Mouse (Mus musculus) lung, embryonic 16.5 days (tissue): ENCODE measurements around the gene Nfasc. TPM values are rescaled to one million over a fixed set of nuclear protein-coding genes. Genes with fewer than 3 reads are reported as not detected.

Experiments
- ATAC-seq: fragments of 200-750 bp; cut with Nextera tagmentation; 2 replicates; pipeline ENCODE4 v1.8.0; 2017; ENCODE audit warnings: low read depth, mild to moderate bottlenecking, moderate library complexity
- H3K27ac ChIP-seq: fragments of 300-500 bp; sonication (generic); 2 replicates; pipeline ENCODE4 v1.5.1; 2014; ENCODE audit warnings: mild to moderate bottlenecking, control low read depth, low read length
- H3K27me3 ChIP-seq: fragments of 300-500 bp; sonication (generic); 2 replicates; pipeline ENCODE4 v1.6.1; 2014; ENCODE audit warnings: low read depth, low read length, mixed read lengths; ENCODE audit not compliant: control insufficient read depth, insufficient read depth
- H3K36me3 ChIP-seq: fragments of 300-500 bp; sonication (generic); 2 replicates; pipeline ENCODE4 v1.6.1; 2014; ENCODE audit warnings: low read length; ENCODE audit not compliant: control insufficient read depth, insufficient read depth
- H3K4me1 ChIP-seq: fragments of 300-500 bp; sonication (generic); replicated peaks from 2 replicates; pipeline ENCODE4 v1.6.1; 2014; ENCODE audit warnings: low read length, mixed read lengths; ENCODE audit not compliant: control insufficient read depth, insufficient read depth
- H3K4me2 ChIP-seq: fragments of 300-500 bp; sonication (generic); 2 replicates; pipeline ENCODE4 v1.6.1; 2014; ENCODE audit warnings: low read depth, low read length, control low read depth
- H3K4me3 ChIP-seq: fragments of 300-500 bp; sonication (generic); 2 replicates; pipeline ENCODE4 v1.5.1; 2014; ENCODE audit warnings: mild to moderate bottlenecking, low read length, control low read depth
- H3K9ac ChIP-seq: fragments of 300-500 bp; sonication (generic); 2 replicates; pipeline ENCODE4 v1.6.1; 2014; ENCODE audit warnings: low read length, control low read depth
- H3K9me3 ChIP-seq: fragments of 300-500 bp; sonication (generic); 2 replicates; pipeline ENCODE4 v1.6.1; 2016; ENCODE audit warnings: low read length; ENCODE audit not compliant: control insufficient read depth
- WGBS: fragments of 180-500 bp; shearing (Covaris S2); extraction: QIAGEN DNeasy Blood & Tissue Kit; methylation state at CpG from one replicate; pipeline ENCODE4 v1.1.7; 2014; 5-methylcytosine and 5-hydroxymethylcytosine counted together
- polyA plus RNA-seq: library from polyadenylated mRNA; unstranded; fragments of >200 nt; fragmentation: Nextera tagmentation; extraction: Ambion mirVana; gene quantifications from 2 replicates; pipeline ENCODE4 v1.2.1, GENCODE M21; 2015

The Nfasc gene
- 0.18 TPM in 2 replicates for polyA plus RNA-seq

DNA sequence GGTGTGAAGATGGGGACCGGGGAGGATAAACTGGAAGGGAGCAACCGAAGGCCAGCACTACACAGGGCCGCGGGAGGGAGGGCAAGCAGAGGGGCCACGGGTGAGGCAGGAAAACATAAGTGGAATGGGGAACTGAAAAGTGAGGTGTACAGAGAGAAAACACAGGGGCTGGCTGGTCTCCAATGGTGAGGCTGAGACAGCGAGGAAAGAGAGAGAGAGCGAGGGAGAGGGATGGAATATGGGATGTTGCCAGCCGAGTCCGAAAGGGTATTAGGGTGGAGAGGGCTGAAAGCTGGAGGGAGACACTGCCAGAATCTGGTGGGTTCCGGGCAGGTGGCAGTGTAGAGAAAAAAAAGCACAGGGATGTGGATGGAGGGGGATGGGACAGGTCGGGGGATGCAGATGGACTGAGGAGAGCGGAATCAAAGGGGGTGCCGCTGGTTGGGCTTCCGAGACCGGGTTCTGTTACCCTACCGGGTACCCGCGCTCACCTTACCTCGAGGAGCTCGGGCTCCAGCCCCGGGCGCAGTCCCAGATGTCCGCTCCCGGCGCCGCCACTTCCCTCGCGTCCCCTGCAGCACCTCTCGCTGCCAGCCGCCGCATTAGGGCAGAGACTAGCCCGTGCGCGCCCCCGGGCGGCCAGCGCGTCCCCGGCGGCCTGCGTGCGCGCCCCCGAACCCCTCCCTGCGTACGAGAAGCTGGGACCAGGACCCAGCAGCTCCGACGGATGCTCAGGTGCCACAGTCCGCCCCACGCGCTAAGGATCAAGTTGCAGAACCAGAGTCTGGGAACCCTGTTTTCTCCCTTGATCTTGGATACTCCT lies at the start of gene Nfasc:
Gene Nfasc, minus strand, starts transcription at position 623 of the 823 bp plus-strand sequence.
- H3K9ac ChIP-seq: no peak within 1 kb of the TSS; the same call in 1 of the 2 replicates
- 5% methylated on average over 50 of the region's 51 CpGs for WGBS

DNA sequence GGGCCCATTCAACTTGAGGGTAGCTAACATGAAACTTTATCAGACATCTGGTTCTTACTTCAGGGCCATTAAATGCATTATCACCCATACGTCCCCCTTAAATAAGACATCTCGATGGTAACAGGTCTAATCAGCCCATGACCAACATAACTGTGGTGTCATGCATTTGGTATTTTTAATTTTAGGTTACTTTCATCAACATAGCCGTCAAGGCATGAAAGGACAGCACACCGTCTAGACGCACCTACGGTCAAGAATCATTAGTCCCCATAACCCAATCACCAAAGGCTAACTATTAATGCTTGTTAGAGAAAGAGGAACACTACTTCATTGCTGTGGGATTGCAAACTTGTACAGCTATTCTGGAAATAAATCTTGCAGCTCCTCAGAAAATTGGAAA lies 49.5 kb upstream of the Nfasc start:
- no peak overlapping the region for H3K4me3 ChIP-seq
- H3K9me3 ChIP-seq: no peaks in the 10 kb centered on the region
- ATAC-seq: no peak
- no peak overlapping the region for H3K27ac ChIP-seq
- WGBS: 83% methylated on average over 6 of the region's 6 CpGs
- H3K27me3 ChIP-seq: no peaks in the 10 kb centered on the region
- no peaks in the 10 kb centered on the region for H3K36me3 ChIP-seq
- H3K4me1 ChIP-seq: no peaks in the 10 kb centered on the region
- H3K4me2 ChIP-seq: no peak overlapping the region
- H3K9ac ChIP-seq: no peak overlapping the region

More for the DNA sequence above, at the start of gene Nfasc:
- H3K9me3 ChIP-seq: no peaks in the 10 kb centered on the region
- H3K27ac ChIP-seq: no peak within 1 kb of the TSS
- no peaks in the 10 kb centered on the region for H3K36me3 ChIP-seq
- H3K4me2 ChIP-seq: peak within 1 kb of the TSS; percentile 53
- ATAC-seq: peak; percentile 60
- H3K27me3 ChIP-seq: peaks cover 27% of the 10 kb centered on the region
- H3K4me1 ChIP-seq: no peaks in the 10 kb centered on the region; the same call in 1 of the 2 replicates
- peak within 1 kb of the TSS; percentile 32 for H3K4me3 ChIP-seq

- H3K4me1 ChIP-seq: no peaks in the 10 kb centered on the region
- H3K27ac ChIP-seq: no peak overlapping the region
- no peaks in the 10 kb centered on the region for H3K36me3 ChIP-seq
- H3K4me2 ChIP-seq: no peak overlapping the region
- no peaks in the 10 kb centered on the region for H3K27me3 ChIP-seq
- H3K4me3 ChIP-seq: no peak overlapping the region
- H3K9ac ChIP-seq: no peak overlapping the region
- no peak for ATAC-seq
- WGBS: 59% methylated on average over 5 of the region's 5 CpGs
- no peaks in the 10 kb centered on the region for H3K9me3 ChIP-seq
Measured at GRCm38 (mm10) chr1:132786866-132787265, 45.3 kb upstream of the Nfasc start.

GRCm38 (mm10) chr1:132781607-132782445 lies 40.2 kb upstream of the Nfasc start:
- Histone ChIP-seq H3K36me3 (no peaks in the 10 kb centered on the region), H3K9ac (no peak overlapping the region), H3K27ac (no peak overlapping the region), H3K9me3 (no peaks in the 10 kb centered on the region), H3K4me3 (no peak overlapping the region), H3K27me3 (no peaks in the 10 kb centered on the region), H3K4me1 (no peaks in the 10 kb centered on the region), H3K4me2 (no peak overlapping the region)
- ATAC-seq: no peak
- 67% methylated on average over 13 of the region's 13 CpGs for WGBS

DNA sequence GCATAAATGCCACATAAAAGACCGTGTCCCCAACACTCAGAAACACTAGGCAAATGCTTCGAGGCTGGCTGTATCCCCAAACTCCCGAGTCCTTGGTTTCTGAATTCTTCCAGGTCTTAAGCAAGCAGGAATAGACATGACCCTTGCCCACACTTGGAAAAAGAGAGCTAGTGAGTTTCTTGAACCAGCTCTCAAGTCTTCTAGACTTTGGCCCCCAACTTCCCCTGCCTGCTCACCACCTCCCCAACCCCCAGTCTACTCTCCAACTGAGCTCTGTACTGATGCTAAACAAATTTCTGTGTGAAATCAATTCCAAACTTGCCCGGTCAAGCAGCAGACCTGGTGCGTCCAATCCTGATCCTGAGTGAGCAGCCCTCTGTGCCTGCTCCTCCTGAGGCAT lies 39.4 kb upstream of the Nfasc start:
- Histone ChIP-seq H3K27me3 (no peaks in the 10 kb centered on the region), H3K4me1 (no peaks in the 10 kb centered on the region), H3K27ac (no peak overlapping the region), H3K9me3 (no peaks in the 10 kb centered on the region), H3K4me2 (no peak overlapping the region), H3K36me3 (no peaks in the 10 kb centered on the region), H3K4me3 (no peak overlapping the region), H3K9ac (no peak overlapping the region)
- 75% methylated on average over 5 of the region's 5 CpGs for WGBS
- no peak for ATAC-seq

DNA sequence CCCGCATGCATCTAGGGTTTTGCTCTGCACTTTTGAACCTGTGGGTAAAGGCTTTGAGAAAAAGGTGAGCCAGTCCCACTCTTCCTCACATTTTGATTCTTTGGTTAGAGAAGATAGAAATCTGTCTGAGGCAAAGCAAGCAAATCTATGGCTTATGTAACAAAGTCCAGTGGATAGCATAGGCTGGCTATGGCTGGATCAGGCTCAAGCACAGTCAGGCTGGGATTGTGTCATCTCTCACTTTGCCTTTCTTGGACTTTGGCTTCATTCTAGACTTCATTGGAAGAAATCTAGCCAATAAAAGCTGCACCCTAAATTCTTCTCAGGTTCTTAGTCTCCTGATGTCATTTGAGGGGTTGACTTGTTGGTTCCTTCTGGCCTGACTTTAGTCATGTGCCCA lies 38.7 kb upstream of the Nfasc start:
- WGBS: 85% methylated on average over 1 of the region's 1 CpGs
- Histone ChIP-seq H3K9me3 (no peaks in the 10 kb centered on the region), H3K27ac (no peak overlapping the region)

DNA sequence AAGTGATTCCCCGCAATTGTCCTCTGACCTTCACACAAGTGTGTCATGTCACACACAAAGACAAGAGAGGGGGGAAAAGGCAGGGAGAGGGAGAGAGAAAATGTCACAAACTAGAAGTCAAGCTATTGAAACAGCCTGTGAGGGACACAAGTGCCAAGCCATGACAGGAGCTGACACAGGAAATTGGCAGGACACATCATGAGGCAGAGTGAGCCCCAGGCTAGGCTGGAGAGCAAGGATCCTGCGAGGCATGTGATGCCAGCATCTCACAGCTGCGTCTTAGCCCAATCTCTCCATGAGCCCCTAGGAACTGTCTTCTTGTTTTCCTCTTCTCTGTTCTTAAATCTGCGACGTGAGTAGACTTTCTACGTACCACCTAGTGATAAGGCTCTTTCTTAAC lies 33.4 kb upstream of the Nfasc start:
- H3K9ac ChIP-seq: no peak overlapping the region
- no peaks in the 10 kb centered on the region for H3K27me3 ChIP-seq
- no peak overlapping the region for H3K4me2 ChIP-seq
- H3K9me3 ChIP-seq: no peaks in the 10 kb centered on the region
- H3K4me1 ChIP-seq: no peaks in the 10 kb centered on the region
- no peaks in the 10 kb centered on the region for H3K36me3 ChIP-seq
- no peak overlapping the region for H3K27ac ChIP-seq
- no peak overlapping the region for H3K4me3 ChIP-seq
- ATAC-seq: no peak
- 76% methylated on average over 6 of the region's 6 CpGs for WGBS

More for the DNA sequence above, 38.7 kb upstream of the Nfasc start:
- ATAC-seq: no peak
- H3K36me3 ChIP-seq: no peaks in the 10 kb centered on the region
- H3K4me3 ChIP-seq: no peak overlapping the region
- H3K27me3 ChIP-seq: no peaks in the 10 kb centered on the region
- H3K4me2 ChIP-seq: no peak overlapping the region
- no peaks in the 10 kb centered on the region for H3K4me1 ChIP-seq
- no peak overlapping the region for H3K9ac ChIP-seq

DNA sequence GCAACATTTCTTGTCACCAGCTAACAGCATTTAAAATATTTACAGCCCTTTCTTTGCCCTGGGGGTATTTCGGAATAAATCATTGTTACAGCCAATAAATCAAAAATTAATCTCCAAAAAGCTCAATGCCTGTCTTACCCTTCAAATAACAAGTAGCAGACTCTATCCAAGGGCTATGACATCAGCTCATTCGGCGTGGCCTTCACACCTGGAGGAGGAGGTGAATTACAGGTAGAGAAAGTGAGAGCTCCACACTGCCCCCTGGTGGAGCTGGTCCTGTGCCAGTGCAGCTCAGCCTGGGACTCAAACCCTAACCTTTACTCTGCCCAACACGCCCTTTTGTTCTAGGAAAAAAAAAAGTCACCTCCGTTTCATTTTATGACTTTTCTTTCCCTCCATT lies 29.8 kb upstream of the Nfasc start:
- Histone ChIP-seq H3K4me2 (no peak overlapping the region), H3K9me3 (no peaks in the 10 kb centered on the region), H3K9ac (no peak overlapping the region), H3K27ac (no peak overlapping the region), H3K4me1 (no peaks in the 10 kb centered on the region), H3K4me3 (no peak overlapping the region), H3K27me3 (no peaks in the 10 kb centered on the region), H3K36me3 (no peaks in the 10 kb centered on the region)
- ATAC-seq: no peak
- 20% methylated on average over 5 of the region's 5 CpGs for WGBS

GRCm38 (mm10) chr1:132769559-132769958 lies 28.0 kb upstream of the Nfasc start:
- Histone ChIP-seq H3K4me1 (peaks cover 6% of the 10 kb centered on the region; the same call in 1 of the 2 replicates), H3K4me3 (no peak overlapping the region), H3K27ac (no peak overlapping the region), H3K4me2 (no peak overlapping the region), H3K27me3 (no peaks in the 10 kb centered on the region), H3K9me3 (no peaks in the 10 kb centered on the region), H3K9ac (no peak overlapping the region), H3K36me3 (no peaks in the 10 kb centered on the region)
- WGBS: 63% methylated on average over 3 of the region's 3 CpGs
- ATAC-seq: no peak
